Mouse (Mus musculus): ENCODE measurements around the gene Zmat5.

GRCm38 (mm10) chr11:4740785-4741184, 36.3 kb downstream of the Zmat5 start:
- TF ChIP-seq CTCF (IDR thresholded peaks at IDR 0.05; ENCODE audit: control insufficient read depth, insufficient read depth, insufficient read length): no peak
- TF ChIP-seq FOSL1 (IDR thresholded peaks at IDR 0.05; ENCODE audit: insufficient read depth, low read length, poor library complexity, severe bottlenecking): no peak
- no peak for TF ChIP-seq USF1 (IDR thresholded peaks at IDR 0.05; ENCODE audit: low read depth)
- no peak for TF ChIP-seq MAX (IDR thresholded peaks at IDR 0.05)
- no peak for TF ChIP-seq MYOD1 (IDR thresholded peaks at IDR 0.05; ENCODE audit: control insufficient read depth, insufficient read length, low read depth)
- no peak for TF ChIP-seq CEBPB (IDR thresholded peaks at IDR 0.05; ENCODE audit: low read depth)

All from C2C12 (cell line).